Mouse (Mus musculus): Measurements from ENCODE around the gene Ccl21b. TPM values are rescaled to one million over a fixed set of nuclear protein-coding genes. Genes with fewer than 3 reads are reported as not detected.
"Not testable (repeated sequence)": the region's sequence is repeated elsewhere in the genome, so short reads cannot be mapped to it uniquely, and the experiment has no call there.

Ccl21b gene
- not detected for total RNA-seq (2021)
- long read RNA-seq, experiment 1, partial matches to known transcripts: 0 of 3 reads
- long read RNA-seq, experiment 1, other reads (novel, unspliced or antisense): 1 of 3 reads
- long read RNA-seq, experiment 2, partial matches to known transcripts: 0 of 4 reads
- long read RNA-seq, experiment 2, other reads (novel, unspliced or antisense): 3 of 4 reads

GRCm38 (mm10) chr4:42255467-42255866, at the start of gene Ccl21b:
Gene Ccl21b, plus strand, starts transcription at chr4:42255767.
- not testable (repeated sequence) for DNase-seq

GRCm38 (mm10) chr4:42240339-42240738, 15.2 kb upstream of the Ccl21b start, which contains the start of gene Gm10600:
Gene Gm10600, plus strand, starts transcription at chr4:42240639.
- DNase-seq: not testable (repeated sequence)

GRCm38 (mm10) chr4:42293967-42294366, 38.4 kb downstream of the Ccl21b start, which contains the start of gene Gm21953:
Gene Gm21953, plus strand, starts transcription at chr4:42294267.
- DNase-seq: not testable (repeated sequence)

Other genes with a start within 250 kb of the Ccl21b start
- gene Gm21093, start 221.0 kb upstream of the Ccl21b start, total RNA-seq (2021): not detected
- gene Gm3893, start 164.6 kb upstream of the Ccl21b start, total RNA-seq (2021): not detected
- gene Gm13304, start 140.9 kb upstream of the Ccl21b start, total RNA-seq (2021): 10 to 100 TPM in 1 of 2 experiments, 1 to 10 TPM in 1; 9.2 to 14.2 TPM
- gene Gm13306, start 102.3 kb upstream of the Ccl21b start, total RNA-seq (2021): 1 to 10 TPM in 1 of 2 experiments, not detected in 1; 5.8 TPM
- 1 to 10 TPM in 1 of 2 experiments, not detected in 1; 1.7 TPM for gene Gm13305, start 87.2 kb upstream of the Ccl21b start, total RNA-seq (2021)
- 1 to 10 TPM; 1.3 to 1.9 TPM for gene Gm10600, start 15.1 kb upstream of the Ccl21b start, total RNA-seq (2021)
- gene Gm21953, start 38.5 kb downstream of the Ccl21b start, total RNA-seq (2021): not detected
- not detected for gene Fam205a3, start 62.6 kb downstream of the Ccl21b start, total RNA-seq (2021)
- gene Gm21586, start 183.6 kb downstream of the Ccl21b start, total RNA-seq (2021): not detected
- gene Gm2163, start 211.0 kb downstream of the Ccl21b start, total RNA-seq (2021): under 1 TPM; 0.15 to 0.55 TPM